Mouse (Mus musculus): ENCODE results near the gene Nlrp3. TPM values are rescaled to one million over a fixed set of nuclear protein-coding genes. Genes with fewer than 3 reads are reported as not detected.

The Nlrp3 gene
- polyA plus RNA-seq, 1 experiment from 2014 or later: 0.11 TPM

GRCm38 (mm10) chr11:59513556-59513955, 27.8 kb upstream of the Nlrp3 start:
- Histone ChIP-seq H3K27ac (no peak overlapping the region), H3K36me3 (replicated peaks; ENCODE audit: control insufficient read depth, insufficient read depth) (0 out of 2 replicates have a peak, but pooled peaks cover 4% of the 10 kb centered on the region), H3K9ac (no peak overlapping the region), H3K4me3 (replicated peaks; ENCODE audit: low read length) (no peak overlapping the region), H3K9me3 (ENCODE audit: control insufficient read depth, low read length) (no peaks in the 10 kb centered on the region), H3K4me2 (replicated peaks) (no peak overlapping the region), H3K4me1 (replicated peaks; ENCODE audit: control insufficient read depth, insufficient read depth, low read length) (no peaks in the 10 kb centered on the region), H3K27me3 (ENCODE audit: control insufficient read depth, insufficient read depth, low read length) (no peaks in the 10 kb centered on the region)
- DNase-seq (ENCODE audit: low spot score) (no peak), ATAC-seq (ENCODE audit: low FRiP score) (no peak)
- WGBS: 89% methylated on average over 3 of the region's 3 CpGs

GRCm38 (mm10) chr11:59514381-59514780, 27.0 kb upstream of the Nlrp3 start:
- DNase-seq (ENCODE audit: low spot score): no peak
- Histone ChIP-seq H3K9ac (no peak overlapping the region), H3K27ac (no peak overlapping the region), H3K9me3 (ENCODE audit: control insufficient read depth, low read length) (no peaks in the 10 kb centered on the region), H3K4me1 (replicated peaks; ENCODE audit: control insufficient read depth, insufficient read depth, low read length) (no peaks in the 10 kb centered on the region), H3K27me3 (ENCODE audit: control insufficient read depth, insufficient read depth, low read length) (no peaks in the 10 kb centered on the region), H3K36me3 (replicated peaks; ENCODE audit: control insufficient read depth, insufficient read depth) (0 out of 2 replicates have a peak, but pooled peaks cover 4% of the 10 kb centered on the region), H3K4me2 (replicated peaks) (no peak overlapping the region), H3K4me3 (replicated peaks; ENCODE audit: low read length) (no peak overlapping the region)
- ATAC-seq (ENCODE audit: low FRiP score): no peak
- WGBS: 78% methylated on average over 6 of the region's 6 CpGs

- no peak overlapping the region for H3K4me2 ChIP-seq (replicated peaks)
- H3K36me3 ChIP-seq (replicated peaks; ENCODE audit: control insufficient read depth, insufficient read depth): 0 out of 2 replicates have a peak, but pooled peaks cover 3% of the 10 kb centered on the region
- no peak overlapping the region for H3K4me3 ChIP-seq (replicated peaks; ENCODE audit: low read length)
- no peaks in the 10 kb centered on the region for H3K4me1 ChIP-seq (replicated peaks; ENCODE audit: control insufficient read depth, insufficient read depth, low read length)
- H3K27ac ChIP-seq: no peak overlapping the region
- no peaks in the 10 kb centered on the region for H3K9me3 ChIP-seq (ENCODE audit: control insufficient read depth, low read length)
- no peak overlapping the region for H3K9ac ChIP-seq
- no peaks in the 10 kb centered on the region for H3K27me3 ChIP-seq (ENCODE audit: control insufficient read depth, insufficient read depth, low read length)
- WGBS: 82% methylated on average over 3 of the region's 3 CpGs
- DNase-seq (ENCODE audit: low spot score) (no peak), ATAC-seq (ENCODE audit: low FRiP score) (no peak)
Measured at GRCm38 (mm10) chr11:59514789-59515188, 26.6 kb upstream of the Nlrp3 start.

GRCm38 (mm10) chr11:59517441-59517840, 23.9 kb upstream of the Nlrp3 start:
- DNase-seq (ENCODE audit: low spot score): no peak
- no peak overlapping the region for H3K27ac ChIP-seq
- no peak overlapping the region for H3K9ac ChIP-seq
- no peaks in the 10 kb centered on the region for H3K36me3 ChIP-seq (replicated peaks; ENCODE audit: control insufficient read depth, insufficient read depth)
- 91% methylated on average over 1 of the region's 1 CpGs for WGBS
- H3K27me3 ChIP-seq (ENCODE audit: control insufficient read depth, insufficient read depth, low read length): no peaks in the 10 kb centered on the region
- no peaks in the 10 kb centered on the region for H3K4me1 ChIP-seq (replicated peaks; ENCODE audit: control insufficient read depth, insufficient read depth, low read length)
- H3K4me3 ChIP-seq (replicated peaks; ENCODE audit: low read length): no peak overlapping the region
- ATAC-seq (ENCODE audit: low FRiP score): no peak
- H3K4me2 ChIP-seq (replicated peaks): no peak overlapping the region
- no peaks in the 10 kb centered on the region for H3K9me3 ChIP-seq (ENCODE audit: control insufficient read depth, low read length)

GRCm38 (mm10) chr11:59518226-59518625, 23.1 kb upstream of the Nlrp3 start:
- Histone ChIP-seq H3K27me3 (ENCODE audit: control insufficient read depth, insufficient read depth, low read length) (no peaks in the 10 kb centered on the region), H3K9me3 (ENCODE audit: control insufficient read depth, low read length) (no peaks in the 10 kb centered on the region), H3K9ac (no peak overlapping the region), H3K36me3 (replicated peaks; ENCODE audit: control insufficient read depth, insufficient read depth) (no peaks in the 10 kb centered on the region), H3K4me2 (replicated peaks) (no peak overlapping the region), H3K4me1 (replicated peaks; ENCODE audit: control insufficient read depth, insufficient read depth, low read length) (no peaks in the 10 kb centered on the region), H3K4me3 (replicated peaks; ENCODE audit: low read length) (no peak overlapping the region), H3K27ac (no peak overlapping the region)
- whole genome bisulfite sequencing: 76% methylated on average over 10 of the region's 10 CpGs
- ATAC-seq (ENCODE audit: low FRiP score) (no peak), DNase-seq (ENCODE audit: low spot score) (no peak)

GRCm38 (mm10) chr11:59519741-59520495, 21.4 kb upstream of the Nlrp3 start:
- no peaks in the 10 kb centered on the region for H3K9me3 ChIP-seq (ENCODE audit: control insufficient read depth, low read length)
- no peak overlapping the region for H3K9ac ChIP-seq
- DNase-seq (ENCODE audit: low spot score) (no peak), ATAC-seq (ENCODE audit: low FRiP score) (no peak)
- H3K4me3 ChIP-seq (replicated peaks; ENCODE audit: low read length): no peak overlapping the region
- H3K4me1 ChIP-seq (replicated peaks; ENCODE audit: control insufficient read depth, insufficient read depth, low read length): no peaks in the 10 kb centered on the region
- no peaks in the 10 kb centered on the region for H3K27me3 ChIP-seq (ENCODE audit: control insufficient read depth, insufficient read depth, low read length)
- H3K4me2 ChIP-seq (replicated peaks): no peak overlapping the region
- 75% methylated on average over 6 of the region's 6 CpGs for WGBS
- no peaks in the 10 kb centered on the region for H3K36me3 ChIP-seq (replicated peaks; ENCODE audit: control insufficient read depth, insufficient read depth)
- H3K27ac ChIP-seq: no peak overlapping the region

- ATAC-seq (ENCODE audit: low FRiP score) (no peak), DNase-seq (ENCODE audit: low spot score) (no peak)
- no peak overlapping the region for H3K4me3 ChIP-seq (replicated peaks; ENCODE audit: low read length)
- 92% methylated on average over 2 of the region's 2 CpGs for WGBS
- no peaks in the 10 kb centered on the region for H3K36me3 ChIP-seq (replicated peaks; ENCODE audit: control insufficient read depth, insufficient read depth)
- H3K4me1 ChIP-seq (replicated peaks; ENCODE audit: control insufficient read depth, insufficient read depth, low read length): no peaks in the 10 kb centered on the region
- no peaks in the 10 kb centered on the region for H3K27me3 ChIP-seq (ENCODE audit: control insufficient read depth, insufficient read depth, low read length)
- no peak overlapping the region for H3K27ac ChIP-seq
- H3K9ac ChIP-seq: no peak overlapping the region
- no peak overlapping the region for H3K4me2 ChIP-seq (replicated peaks)
- no peaks in the 10 kb centered on the region for H3K9me3 ChIP-seq (ENCODE audit: control insufficient read depth, low read length)
Measured at GRCm38 (mm10) chr11:59524150-59524549, 17.2 kb upstream of the Nlrp3 start.

- H3K9ac ChIP-seq: no peak overlapping the region
- H3K36me3 ChIP-seq (replicated peaks; ENCODE audit: control insufficient read depth, insufficient read depth): no peaks in the 10 kb centered on the region
- no peak overlapping the region for H3K27ac ChIP-seq
- H3K4me2 ChIP-seq (replicated peaks): no peak overlapping the region
- no peak overlapping the region for H3K4me3 ChIP-seq (replicated peaks; ENCODE audit: low read length)
- no peaks in the 10 kb centered on the region for H3K4me1 ChIP-seq (replicated peaks; ENCODE audit: control insufficient read depth, insufficient read depth, low read length)
- ATAC-seq (ENCODE audit: low FRiP score) (no peak), DNase-seq (ENCODE audit: low spot score) (peak; percentile 86)
- no peaks in the 10 kb centered on the region for H3K9me3 ChIP-seq (ENCODE audit: control insufficient read depth, low read length)
- no peaks in the 10 kb centered on the region for H3K27me3 ChIP-seq (ENCODE audit: control insufficient read depth, insufficient read depth, low read length)
- WGBS: 11% methylated on average over 10 of the region's 10 CpGs
Measured at GRCm38 (mm10) chr11:59525237-59525636, 16.1 kb upstream of the Nlrp3 start.

GRCm38 (mm10) chr11:59526472-59527080, 14.8 kb upstream of the Nlrp3 start, which contains the start of gene Zkscan17:
TSS of gene Zkscan17 (minus strand) at chr11:59526751.
- no peak for DNase-seq (ENCODE audit: low spot score)
- no peaks in the 10 kb centered on the region for H3K9me3 ChIP-seq (ENCODE audit: control insufficient read depth, low read length)

More at GRCm38 (mm10) chr11:59526472-59527080, 14.8 kb upstream of the Nlrp3 start, which contains the start of gene Zkscan17:
- Histone ChIP-seq H3K27me3 (ENCODE audit: control insufficient read depth, insufficient read depth, low read length) (no peaks in the 10 kb centered on the region), H3K4me2 (replicated peaks) (no peak within 1 kb of the TSS), H3K4me3 (replicated peaks; ENCODE audit: low read length) (no peak within 1 kb of the TSS), H3K36me3 (replicated peaks; ENCODE audit: control insufficient read depth, insufficient read depth) (no peaks in the 10 kb centered on the region), H3K27ac (no peak within 1 kb of the TSS), H3K9ac (no peak within 1 kb of the TSS), H3K4me1 (replicated peaks; ENCODE audit: control insufficient read depth, insufficient read depth, low read length) (0 out of 2 replicates have a peak, but pooled peaks cover 5% of the 10 kb centered on the region)
- WGBS: 50% methylated on average over 8 of the region's 8 CpGs
- ATAC-seq (ENCODE audit: low FRiP score): no peak

Measured in hindbrain, embryonic 14.5 days (tissue).